Mouse (Mus musculus): ENCODE results near the gene Cdc6. TPM values are rescaled to one million over a fixed set of nuclear protein-coding genes. Genes with fewer than 3 reads are reported as not detected.
"Not testable (repeated sequence)": the region's sequence is repeated elsewhere in the genome, so short reads cannot be mapped to it uniquely, and the experiment has no call there.

Gene Cdc6
- polyA plus RNA-seq, 2 experiments = 28.6 to 64.1 TPM

DNA sequence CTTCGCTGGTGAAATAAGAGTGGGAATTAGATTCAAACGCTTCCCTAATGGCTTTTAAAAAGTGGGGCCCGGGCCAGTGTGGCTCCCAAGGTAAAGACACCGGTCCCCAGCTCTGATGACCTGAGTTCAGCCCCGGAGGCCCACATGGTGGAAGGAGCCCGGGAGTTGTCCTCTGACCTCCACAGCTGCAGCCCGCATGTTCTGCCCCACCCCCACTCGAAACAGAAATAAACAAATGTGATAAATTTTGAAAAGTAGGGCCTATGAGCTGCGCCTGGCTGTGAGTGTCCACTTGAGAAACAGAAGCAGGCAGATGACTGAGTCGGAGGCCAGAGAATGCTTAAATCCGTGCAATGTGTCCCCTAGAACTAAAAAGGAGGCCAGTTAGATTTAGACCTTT is 6.6 kb downstream of the Cdc6 start:
- peaks cover 21 to 33% of the 10 kb centered on the region in 2 experiments for H3K4me1 ChIP-seq (replicated peaks; ENCODE audit: control insufficient read depth in 2 of 2, insufficient read depth in 2 of 2, low read length in 1 of 2)
- H3K27me3 ChIP-seq (ENCODE audit: control insufficient read depth, insufficient read depth, low read length) = no peaks in the 10 kb centered on the region
- no peaks in the 10 kb centered on the region for H3K9me3 ChIP-seq (ENCODE audit: control insufficient read depth, low read length)
- H3K9ac ChIP-seq (replicated peaks) = no peak overlapping the region
- peaks cover 98% of the 10 kb centered on the region for H3K36me3 ChIP-seq (replicated peaks; ENCODE audit: control insufficient read depth, insufficient read depth, low read depth)
- DNase-seq (ENCODE audit: low read depth in 3 of 3, low spot score in 3 of 3) = no peak
- no peak for TF ChIP-seq EP300 (IDR thresholded peaks at IDR 0.05; ENCODE audit: low read depth)
- no peak for TF ChIP-seq CTCF (IDR thresholded peaks at IDR 0.05; ENCODE audit: low read depth)
- no peak for ATAC-seq (ENCODE audit: insufficient read depth)
- no peak overlapping the region for H3K4me3 ChIP-seq (ENCODE audit: insufficient read depth in 1 of 2, low read depth in 2 of 2, low read length in 2 of 2)
- 85% methylated on average over 11 of the region's 11 CpGs for WGBS (ENCODE audit: insufficient replicate concordance)
- H3K27ac ChIP-seq = no peak overlapping the region
- no peak overlapping the region for H3K4me2 ChIP-seq (ENCODE audit: low read depth)

GRCm38 (mm10) chr11:98916376-98916775 is 8.8 kb downstream of the Cdc6 start:
- H3K27ac ChIP-seq; H3K9ac ChIP-seq (replicated peaks); H3K9me3 ChIP-seq (ENCODE audit: control insufficient read depth, low read length); H3K27me3 ChIP-seq (ENCODE audit: control insufficient read depth, insufficient read depth, low read length); ATAC-seq (ENCODE audit: insufficient read depth); DNase-seq (ENCODE audit: low read depth in 3 of 3, low spot score in 3 of 3); H3K4me3 ChIP-seq (ENCODE audit: insufficient read depth in 1 of 2, low read depth in 2 of 2, low read length in 2 of 2); H3K4me2 ChIP-seq (ENCODE audit: low read depth): not testable (repeated sequence)
- peaks cover 8 to 12% of the 10 kb centered on the region in 2 experiments for H3K4me1 ChIP-seq (replicated peaks; ENCODE audit: control insufficient read depth in 2 of 2, insufficient read depth in 2 of 2, low read length in 1 of 2)
- 83% methylated on average over 3 of the region's 3 CpGs for WGBS (ENCODE audit: insufficient replicate concordance)
- H3K36me3 ChIP-seq (replicated peaks; ENCODE audit: control insufficient read depth, insufficient read depth, low read depth) = peaks cover 99% of the 10 kb centered on the region
- peak; percentile 63 for TF ChIP-seq CTCF (IDR thresholded peaks at IDR 0.05; ENCODE audit: low read depth)

GRCm38 (mm10) chr11:98917428-98918005 is 9.9 kb downstream of the Cdc6 start:
- 0 out of 2 replicates have a peak overlapping the region, but pooled peaks have one; percentile 20 for H3K4me2 ChIP-seq (ENCODE audit: low read depth)
- ATAC-seq (ENCODE audit: insufficient read depth) = no peak; the same call in 1 of the 2 replicates

GRCm38 (mm10) chr11:98918231-98918630 is 10.6 kb downstream of the Cdc6 start:
- Histone ChIP-seq H3K9me3 (ENCODE audit: control insufficient read depth, low read length) (no peaks in the 10 kb centered on the region), H3K27ac (no peak overlapping the region), H3K36me3 (replicated peaks; ENCODE audit: control insufficient read depth, insufficient read depth, low read depth) (peaks cover 95% of the 10 kb centered on the region), H3K4me3 (ENCODE audit: insufficient read depth in 1 of 2, low read depth in 2 of 2, low read length in 2 of 2) (no peak overlapping the region), H3K9ac (replicated peaks) (no peak overlapping the region), H3K27me3 (ENCODE audit: control insufficient read depth, insufficient read depth, low read length) (no peaks in the 10 kb centered on the region), H3K4me2 (ENCODE audit: low read depth) (0 out of 2 replicates have a peak overlapping the region, but pooled peaks have one; percentile 20), H3K4me1 (replicated peaks; ENCODE audit: control insufficient read depth in 2 of 2, insufficient read depth in 2 of 2, low read length in 1 of 2) (no peaks in the 10 kb centered on the region; a peak in 1 of 4 replicates)
- no peak for TF ChIP-seq CTCF (IDR thresholded peaks at IDR 0.05; ENCODE audit: low read depth)
- ATAC-seq (ENCODE audit: insufficient read depth) (0 out of 2 replicates have a peak, but pooled peaks have one; percentile 24), DNase-seq (ENCODE audit: low read depth in 3 of 3, low spot score in 3 of 3) (no peak)
- 43% methylated on average over 9 of the region's 9 CpGs for WGBS (ENCODE audit: insufficient replicate concordance)

More at GRCm38 (mm10) chr11:98917428-98918005, 9.9 kb downstream of the Cdc6 start:
- H3K27ac ChIP-seq = no peak overlapping the region
- no peaks in the 10 kb centered on the region for H3K9me3 ChIP-seq (ENCODE audit: control insufficient read depth, low read length)
- H3K36me3 ChIP-seq (replicated peaks; ENCODE audit: control insufficient read depth, insufficient read depth, low read depth) = peaks cover 99% of the 10 kb centered on the region
- no peak for DNase-seq (ENCODE audit: low read depth in 3 of 3, low spot score in 3 of 3)
- WGBS (ENCODE audit: insufficient replicate concordance) = 40% methylated on average over 13 of the region's 13 CpGs
- TF ChIP-seq CTCF (IDR thresholded peaks at IDR 0.05; ENCODE audit: low read depth) (no peak), EP300 (IDR thresholded peaks at IDR 0.05; ENCODE audit: low read depth) (no peak)
- no peak overlapping the region for H3K9ac ChIP-seq (replicated peaks)
- no peak overlapping the region for H3K4me3 ChIP-seq (ENCODE audit: insufficient read depth in 1 of 2, low read depth in 2 of 2, low read length in 2 of 2)
- H3K4me1 ChIP-seq (replicated peaks; ENCODE audit: control insufficient read depth in 2 of 2, insufficient read depth in 2 of 2, low read length in 1 of 2) = peaks cover 0 to 2% of the 10 kb centered on the region in 2 experiments; a peak in 1 of 4 replicates
- H3K27me3 ChIP-seq (ENCODE audit: control insufficient read depth, insufficient read depth, low read length) = no peaks in the 10 kb centered on the region

DNA sequence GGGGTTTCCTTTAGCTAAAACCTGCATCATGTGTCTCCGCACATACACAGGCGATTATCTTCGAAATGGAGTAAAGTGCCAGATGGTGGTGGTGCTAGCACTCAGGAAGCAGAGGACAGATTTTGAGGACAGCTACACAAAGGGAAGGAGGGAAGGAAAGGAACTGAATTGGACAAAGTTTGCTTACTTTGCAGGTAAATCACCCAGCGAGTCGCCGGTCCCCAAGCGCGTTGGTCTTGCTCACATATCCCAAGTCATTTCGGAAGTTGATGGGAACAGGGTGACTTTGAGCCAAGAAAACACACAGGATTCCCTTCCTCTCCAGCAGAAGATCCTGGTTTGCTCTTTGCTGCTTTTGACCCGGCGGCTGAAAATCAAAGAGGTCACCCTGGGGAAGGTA is 11.4 kb downstream of the Cdc6 start:
- no peak overlapping the region for H3K4me3 ChIP-seq (ENCODE audit: insufficient read depth in 1 of 2, low read depth in 2 of 2, low read length in 2 of 2)
- TF ChIP-seq CTCF (IDR thresholded peaks at IDR 0.05; ENCODE audit: low read depth) (no peak), EP300 (IDR thresholded peaks at IDR 0.05; ENCODE audit: low read depth) (no peak)
- no peak overlapping the region for H3K27ac ChIP-seq
- DNase-seq (ENCODE audit: low read depth in 3 of 3, low spot score in 3 of 3) (no peak), ATAC-seq (ENCODE audit: insufficient read depth) (no peak)
- 93% methylated on average over 11 of the region's 11 CpGs for WGBS (ENCODE audit: insufficient replicate concordance)
- peaks cover 90% of the 10 kb centered on the region for H3K36me3 ChIP-seq (replicated peaks; ENCODE audit: control insufficient read depth, insufficient read depth, low read depth)
- H3K4me1 ChIP-seq (replicated peaks; ENCODE audit: control insufficient read depth in 2 of 2, insufficient read depth in 2 of 2, low read length in 1 of 2) = peaks cover 0 to under 1% of the 10 kb centered on the region in 2 experiments; a peak in 1 of 4 replicates
- no peaks in the 10 kb centered on the region for H3K27me3 ChIP-seq (ENCODE audit: control insufficient read depth, insufficient read depth, low read length)
- H3K4me2 ChIP-seq (ENCODE audit: low read depth) = no peak overlapping the region
- H3K9me3 ChIP-seq (ENCODE audit: control insufficient read depth, low read length) = no peaks in the 10 kb centered on the region
- H3K9ac ChIP-seq (replicated peaks) = no peak overlapping the region
